Mouse (Mus musculus) liver, postnatal 0 days (tissue): ENCODE data around the gene Il11ra1.
"Not testable (repeated sequence)": the region's sequence is repeated elsewhere in the genome, so short reads cannot be mapped to it uniquely, and the experiment has no call there.

ENCODE experiments used
- CTCF ChIP-seq: sonication (generic); IDR thresholded peaks from 2 replicates; pipeline ENCODE4 v1.5.1; 2016; ENCODE audit warnings: antibody characterized with exemption, low read depth
- EP300 ChIP-seq: IDR thresholded peaks from 2 replicates; pipeline ENCODE4 v1.6.1; 2016; ENCODE audit warnings: antibody characterized with exemption, low read depth, mild to moderate bottlenecking

GRCm38 (mm10) chr4:41699783-41700182, at the start of gene Il11ra1:
- not testable (repeated sequence) for TF ChIP-seq CTCF, EP300
